Mouse (Mus musculus) olfactory bulb, adult 2 months (tissue): ENCODE data around the gene Eml2. TPM values are rescaled to one million over a fixed set of nuclear protein-coding genes. Genes with fewer than 3 reads are reported as not detected.

ENCODE experiments used
- H3K27ac ChIP-seq: fragments of 200-500 bp; 2 replicates; pipeline ENCODE4 v1.5.1; 2012; ENCODE audit warnings: low read depth, low read length; ENCODE audit not compliant: insufficient read depth
- H3K4me1 ChIP-seq: fragments of 200-500 bp; 2 replicates; pipeline ENCODE4 v1.6.1; 2012; ENCODE audit warnings: low read length; ENCODE audit not compliant: control insufficient read depth, insufficient read depth
- H3K4me3 ChIP-seq: fragments of 200-500 bp; 2 replicates; pipeline ENCODE4 v1.5.1; 2012; ENCODE audit warnings: mild to moderate bottlenecking, low read depth, low read length, moderate library complexity; ENCODE audit not compliant: insufficient read depth
- CTCF ChIP-seq: fragments of 200-500 bp; IDR thresholded peaks from 2 replicates; pipeline ENCODE4 v1.5.1; 2012; ENCODE audit warnings: low read depth, mild to moderate bottlenecking, low read length, moderate library complexity; ENCODE audit not compliant: insufficient read depth
- POLR2A ChIP-seq: fragments of 200-500 bp; IDR thresholded peaks from 2 replicates; pipeline ENCODE4 v1.6.1; 2012; ENCODE audit warnings: mild to moderate bottlenecking, low read depth, low read length, moderate library complexity; ENCODE audit not compliant: insufficient read depth
- WGBS: fragments of 180-500 bp; shearing (Covaris S2); methylation state at CpG from one replicate; pipeline ENCODE4 v1.1.7; 2018; 5-methylcytosine and 5-hydroxymethylcytosine counted together
- polyA plus RNA-seq: library from polyadenylated mRNA; stranded (reverse); fragments of >200 nt; gene quantifications from 2 replicates; pipeline ENCODE4 v1.2.4, GENCODE M21; 2012; ENCODE audit warnings: low replicate concordance; ENCODE audit not compliant: missing spikeins, insufficient read depth, insufficient read length

Eml2 gene
- polyA plus RNA-seq, 1 experiment, result not detected

GRCm38 (mm10) chr7:19159411-19159810, 16.8 kb upstream of the Eml2 start:
- 31% methylated on average over 18 of the region's 18 CpGs for WGBS
- Histone ChIP-seq H3K4me3 (no peak overlapping the region), H3K4me1 (peaks cover 49% of the 10 kb centered on the region), H3K27ac (no peak overlapping the region)
- TF ChIP-seq POLR2A, result no peak
- TF ChIP-seq CTCF, result no peak

- Histone ChIP-seq H3K4me1 (peaks cover 50% of the 10 kb centered on the region), H3K27ac (no peak overlapping the region), H3K4me3 (peak overlapping the region; percentile 21; the same call in 1 of the 2 replicates)
- WGBS, result 2% methylated on average over 19 of the region's 20 CpGs
- TF ChIP-seq POLR2A (no peak), CTCF (no peak)
Measured at GRCm38 (mm10) chr7:19160115-19160514, 16.1 kb upstream of the Eml2 start.

- 84% methylated on average over 7 of the region's 7 CpGs for WGBS
- Histone ChIP-seq H3K4me1 (peaks cover 38% of the 10 kb centered on the region), H3K4me3 (no peak overlapping the region), H3K27ac (no peak overlapping the region)
- no peak for TF ChIP-seq POLR2A
- TF ChIP-seq CTCF, result no peak
Measured at GRCm38 (mm10) chr7:19162928-19163327, 13.3 kb upstream of the Eml2 start.

GRCm38 (mm10) chr7:19163752-19164151, 12.5 kb upstream of the Eml2 start:
- peaks cover 38% of the 10 kb centered on the region for H3K4me1 ChIP-seq
- no peak overlapping the region for H3K27ac ChIP-seq
- no peak for TF ChIP-seq POLR2A
- TF ChIP-seq CTCF, result no peak
- H3K4me3 ChIP-seq, result no peak overlapping the region
- WGBS, result 43% methylated on average over 12 of the region's 12 CpGs

- WGBS, result 11% methylated on average over 6 of the region's 6 CpGs
- Histone ChIP-seq H3K4me1 (peaks cover 38% of the 10 kb centered on the region), H3K4me3 (no peak overlapping the region), H3K27ac (no peak overlapping the region)
- TF ChIP-seq POLR2A, result no peak
Measured at GRCm38 (mm10) chr7:19164189-19164588, 12.0 kb upstream of the Eml2 start.

- H3K4me1 ChIP-seq, result peaks cover 38% of the 10 kb centered on the region
- H3K27ac ChIP-seq, result no peak overlapping the region
- no peak overlapping the region for H3K4me3 ChIP-seq
- no peak for TF ChIP-seq POLR2A
- TF ChIP-seq CTCF, result no peak
- WGBS, result 23% methylated on average over 13 of the region's 13 CpGs
Measured at GRCm38 (mm10) chr7:19164978-19165377, 11.2 kb upstream of the Eml2 start.

- Histone ChIP-seq H3K4me1 (peaks cover 40% of the 10 kb centered on the region), H3K27ac (no peak within 1 kb of the TSS), H3K4me3 (no peak within 1 kb of the TSS)
- TF ChIP-seq CTCF (no peak), POLR2A (no peak)
- 14% methylated on average over 14 of the region's 14 CpGs for WGBS
Measured at GRCm38 (mm10) chr7:19165656-19166423, 10.4 kb upstream of the Eml2 start, which contains the start of gene Gipr. Gipr (minus strand) TSS chr7:19166127.

GRCm38 (mm10) chr7:19166990-19167389, 9.2 kb upstream of the Eml2 start:
- Histone ChIP-seq H3K4me3 (no peak overlapping the region), H3K27ac (no peak overlapping the region), H3K4me1 (peaks cover 51% of the 10 kb centered on the region)
- WGBS, result 89% methylated on average over 3 of the region's 3 CpGs
- TF ChIP-seq POLR2A (no peak), CTCF (no peak)

- 37% methylated on average over 10 of the region's 10 CpGs for WGBS
- H3K4me3 ChIP-seq, result no peak overlapping the region
- H3K4me1 ChIP-seq, result peaks cover 47% of the 10 kb centered on the region
- TF ChIP-seq CTCF (no peak), POLR2A (no peak)
- H3K27ac ChIP-seq, result peak overlapping the region; percentile 97
Measured at GRCm38 (mm10) chr7:19169506-19169905, 6.7 kb upstream of the Eml2 start.

GRCm38 (mm10) chr7:19170142-19170541, 6.1 kb upstream of the Eml2 start:
- 0 out of 2 replicates have a peak, but pooled peaks have one; percentile 12 for TF ChIP-seq POLR2A
- TF ChIP-seq CTCF, result no peak
- Histone ChIP-seq H3K4me3 (no peak overlapping the region), H3K27ac (peak overlapping the region; percentile 97), H3K4me1 (peaks cover 43% of the 10 kb centered on the region)
- WGBS, result 10% methylated on average over 8 of the region's 8 CpGs
